Comparison of ENCODE assay signal across 18 mouse cellular contexts in the genomic region with DNA sequence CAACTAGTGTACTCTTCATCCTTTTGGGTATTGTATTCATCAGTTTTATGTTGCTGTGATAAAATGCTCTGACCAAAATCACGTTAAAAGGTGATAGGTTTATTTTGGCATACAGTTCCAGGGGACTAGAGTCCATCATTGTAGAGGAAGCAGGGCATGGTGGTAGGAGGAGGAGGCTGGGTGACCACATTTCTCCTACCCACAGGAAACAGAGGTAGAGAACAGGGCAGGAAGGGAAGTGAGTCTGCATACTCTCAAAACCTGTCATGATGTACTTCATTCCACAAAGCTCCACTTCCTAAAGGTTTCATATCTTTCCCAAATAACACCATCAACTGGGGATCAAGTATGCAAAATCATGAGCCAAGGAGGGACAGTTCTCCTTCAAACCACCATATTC.
"Had no signal": no experiment of that assay in that cellular context is flagged by ENCODE, and none has a peak within 500 bp of the region (broad histone marks: within the 10 kb centered on the region; RNA-seq: fewer than 3 reads in every experiment).

No protein-coding gene starts in this region.

- H3K9me3 ChIP-seq: liver, embryonic 15.5 days; lung, embryonic 15.5 days; midbrain, embryonic 13.5 days; midbrain, embryonic 15.5 days; neural tube, embryonic 12.5 days; stomach, embryonic 15.5 days had no signal

- H3K27me3 ChIP-seq: liver, embryonic 15.5 days; lung, embryonic 15.5 days; midbrain, embryonic 13.5 days; midbrain, embryonic 15.5 days; neural tube, embryonic 12.5 days; stomach, embryonic 15.5 days had no signal

- H3K27ac ChIP-seq: liver, embryonic 15.5 days; lung, embryonic 15.5 days; macrophage; midbrain, embryonic 13.5 days; midbrain, embryonic 15.5 days; neural tube, embryonic 12.5 days; stomach, embryonic 15.5 days; stomach, postnatal 0 days had no signal

- H3K4me2 ChIP-seq: liver, embryonic 15.5 days; lung, embryonic 15.5 days; midbrain, embryonic 11.5 days; midbrain, embryonic 13.5 days; midbrain, embryonic 15.5 days; neural tube, embryonic 12.5 days; stomach, embryonic 15.5 days had no signal

- H3K36me3 ChIP-seq: liver, embryonic 15.5 days; lung, embryonic 15.5 days; neural tube, embryonic 12.5 days; stomach, embryonic 15.5 days had no signal

- H3K4me3 ChIP-seq: liver, embryonic 15.5 days; lung, embryonic 15.5 days; midbrain, embryonic 13.5 days; midbrain, embryonic 15.5 days; neural tube, embryonic 12.5 days; stomach, embryonic 15.5 days had no signal

- DNase-seq: liver, postnatal 0 days; lung, adult 2 months; lung, postnatal 14 days; lung, postnatal 36 days; right cerebral cortex, postnatal 14 days; thymus, adult 2 months; thymus, postnatal 14 days; thymus, postnatal 36 days had no signal

- ATAC-seq: liver, postnatal 0 days; lung, postnatal 0 days; midbrain, embryonic 13.5 days; midbrain, embryonic 15.5 days had no signal

- H3K9ac ChIP-seq: liver, embryonic 15.5 days; liver, postnatal 0 days; lung, embryonic 15.5 days; midbrain, embryonic 13.5 days; midbrain, embryonic 15.5 days; neural tube, embryonic 12.5 days; stomach, embryonic 15.5 days had no signal

- H3K4me1 ChIP-seq: neural tube, embryonic 12.5 days; stomach, embryonic 15.5 days had no signal
